Mouse (Mus musculus): ENCODE measurements around the gene Gm9837. TPM values are rescaled to one million over a fixed set of nuclear protein-coding genes. Genes with fewer than 3 reads are reported as not detected.
A peak's percentile ranks its signal among the peaks of the same experiment; 100 is the strongest.

Gene Gm9837
- polyA plus RNA-seq, 1 experiment from 2014 or later: not detected

- H3K27me3 ChIP-seq: peaks cover 42% of the 10 kb centered on the region
- peak overlapping the region; percentile 57; the same call in 1 of the 2 replicates for H3K4me2 ChIP-seq
- no peak overlapping the region for H3K4me3 ChIP-seq (replicated peaks)
- H3K9me3 ChIP-seq: 0 out of 2 replicates have a peak, but pooled peaks cover 4% of the 10 kb centered on the region
- no peak overlapping the region for H3K27ac ChIP-seq
- no peak for ATAC-seq (ENCODE audit: insufficient number of reproducible peaks, insufficient read depth, low FRiP score, low TSS enrichment, low read depth)
- WGBS: 46% methylated on average over 3 of the region's 3 CpGs
- no peaks in the 10 kb centered on the region for H3K36me3 ChIP-seq
- no peak overlapping the region for H3K9ac ChIP-seq (replicated peaks)
- H3K4me1 ChIP-seq (replicated peaks): peaks cover 14% of the 10 kb centered on the region
These were observed 16.1 kb upstream of the Gm9837 start for GRCm38 (mm10) chr11:53486351-53486750.

- H3K27ac ChIP-seq: no peak overlapping the region
- H3K9me3 ChIP-seq: 0 out of 2 replicates have a peak, but pooled peaks cover 4% of the 10 kb centered on the region
- no peak overlapping the region for H3K4me3 ChIP-seq (replicated peaks)
- H3K4me1 ChIP-seq (replicated peaks): peaks cover 14% of the 10 kb centered on the region
- peaks cover 48% of the 10 kb centered on the region for H3K27me3 ChIP-seq
- 45% methylated on average over 3 of the region's 3 CpGs for WGBS
- no peak overlapping the region for H3K9ac ChIP-seq (replicated peaks)
- H3K4me2 ChIP-seq: no peak overlapping the region
- H3K36me3 ChIP-seq: no peaks in the 10 kb centered on the region
- no peak for ATAC-seq (ENCODE audit: insufficient number of reproducible peaks, insufficient read depth, low FRiP score, low TSS enrichment, low read depth)
These were observed 15.4 kb upstream of the Gm9837 start for GRCm38 (mm10) chr11:53485719-53486118.

- no peak for ATAC-seq (ENCODE audit: insufficient number of reproducible peaks, insufficient read depth, low FRiP score, low TSS enrichment, low read depth)
- Histone ChIP-seq H3K4me3 (replicated peaks) (no peak overlapping the region), H3K27ac (no peak overlapping the region), H3K4me1 (replicated peaks) (peaks cover 31% of the 10 kb centered on the region), H3K36me3 (no peaks in the 10 kb centered on the region), H3K27me3 (peaks cover 72% of the 10 kb centered on the region), H3K9ac (replicated peaks) (no peak overlapping the region), H3K4me2 (no peak overlapping the region), H3K9me3 (0 out of 2 replicates have a peak, but pooled peaks cover 4% of the 10 kb centered on the region)
- WGBS: 77% methylated on average over 9 of the region's 9 CpGs
These were observed 13.0 kb upstream of the Gm9837 start for GRCm38 (mm10) chr11:53483159-53483891.

- peaks cover 18% of the 10 kb centered on the region for H3K4me1 ChIP-seq (replicated peaks)
- WGBS: 67% methylated on average over 4 of the region's 4 CpGs
- no peak overlapping the region for H3K4me3 ChIP-seq (replicated peaks)
- ATAC-seq (ENCODE audit: insufficient number of reproducible peaks, insufficient read depth, low FRiP score, low TSS enrichment, low read depth): no peak
- H3K36me3 ChIP-seq: no peaks in the 10 kb centered on the region
- H3K27ac ChIP-seq: no peak overlapping the region
- 0 out of 2 replicates have a peak, but pooled peaks cover 4% of the 10 kb centered on the region for H3K9me3 ChIP-seq
- H3K9ac ChIP-seq (replicated peaks): no peak overlapping the region
- peaks cover 68% of the 10 kb centered on the region for H3K27me3 ChIP-seq
- no peak overlapping the region for H3K4me2 ChIP-seq
These were observed 10.9 kb upstream of the Gm9837 start for GRCm38 (mm10) chr11:53481088-53481730.

GRCm38 (mm10) chr11:53479783-53480301, 9.6 kb upstream of the Gm9837 start, which contains the start of the genes Gm9945 and Sowaha:
Gene Gm9945 (plus strand): TSS chr11:53480166.
Gene Sowaha (minus strand): TSS chr11:53480274.
- Histone ChIP-seq H3K27me3 (peaks cover 76% of the 10 kb centered on the region), H3K36me3 (no peaks in the 10 kb centered on the region), H3K4me2 (peak within 1 kb of the TSS; percentile 79), H3K9me3 (no peaks in the 10 kb centered on the region), H3K27ac (no peak within 1 kb of the TSS), H3K4me1 (replicated peaks) (peaks cover 18% of the 10 kb centered on the region), H3K9ac (replicated peaks) (peak within 1 kb of the TSS; percentile 45; the same call in 1 of the 2 replicates), H3K4me3 (replicated peaks) (peak within 1 kb of the TSS; percentile 49)
- no peak for ATAC-seq (ENCODE audit: insufficient number of reproducible peaks, insufficient read depth, low FRiP score, low TSS enrichment, low read depth)
- 4% methylated on average over 40 of the region's 40 CpGs for WGBS

- 1% methylated on average over 62 of the region's 62 CpGs for WGBS
- Histone ChIP-seq H3K9me3 (no peaks in the 10 kb centered on the region), H3K4me1 (replicated peaks) (peaks cover 18% of the 10 kb centered on the region), H3K9ac (replicated peaks) (peak overlapping the region; percentile 45; the same call in 1 of the 2 replicates), H3K4me3 (replicated peaks) (peak overlapping the region; percentile 49), H3K36me3 (no peaks in the 10 kb centered on the region), H3K27me3 (peaks cover 82% of the 10 kb centered on the region), H3K27ac (no peak overlapping the region), H3K4me2 (peak overlapping the region; percentile 79)
- peak; percentile 57; the same call in 1 of the 2 replicates for ATAC-seq (ENCODE audit: insufficient number of reproducible peaks, insufficient read depth, low FRiP score, low TSS enrichment, low read depth)
These were observed 9.0 kb upstream of the Gm9837 start for GRCm38 (mm10) chr11:53479171-53479782.

GRCm38 (mm10) chr11:53478383-53479170, 8.3 kb upstream of the Gm9837 start:
- Histone ChIP-seq H3K36me3 (no peaks in the 10 kb centered on the region), H3K4me2 (peak overlapping the region; percentile 79), H3K27me3 (peaks cover 85% of the 10 kb centered on the region), H3K9me3 (no peaks in the 10 kb centered on the region), H3K4me3 (replicated peaks) (peak overlapping the region; percentile 49), H3K27ac (no peak overlapping the region), H3K9ac (replicated peaks) (peak overlapping the region; percentile 38; the same call in 1 of the 2 replicates), H3K4me1 (replicated peaks) (peaks cover 18% of the 10 kb centered on the region)
- ATAC-seq (ENCODE audit: insufficient number of reproducible peaks, insufficient read depth, low FRiP score, low TSS enrichment, low read depth): peak; percentile 28; the same call in 1 of the 2 replicates
- 7% methylated on average over 79 of the region's 79 CpGs for WGBS

- no peak overlapping the region for H3K4me3 ChIP-seq (replicated peaks)
- H3K9me3 ChIP-seq: no peaks in the 10 kb centered on the region
- 16% methylated on average over 7 of the region's 7 CpGs for whole genome bisulfite sequencing
- peaks cover 81% of the 10 kb centered on the region for H3K27me3 ChIP-seq
- no peak overlapping the region for H3K9ac ChIP-seq (replicated peaks)
- no peaks in the 10 kb centered on the region for H3K36me3 ChIP-seq
- H3K27ac ChIP-seq: no peak overlapping the region
- peaks cover 18% of the 10 kb centered on the region for H3K4me1 ChIP-seq (replicated peaks)
- H3K4me2 ChIP-seq: no peak overlapping the region
- no peak for ATAC-seq (ENCODE audit: insufficient number of reproducible peaks, insufficient read depth, low FRiP score, low TSS enrichment, low read depth)
These were observed 7.6 kb upstream of the Gm9837 start for GRCm38 (mm10) chr11:53477833-53478232.

- WGBS: 39% methylated on average over 8 of the region's 8 CpGs
- ATAC-seq (ENCODE audit: insufficient number of reproducible peaks, insufficient read depth, low FRiP score, low TSS enrichment, low read depth): no peak
- H3K4me2 ChIP-seq: no peak overlapping the region
- H3K27me3 ChIP-seq: peaks cover 74% of the 10 kb centered on the region
- no peaks in the 10 kb centered on the region for H3K36me3 ChIP-seq
- no peak overlapping the region for H3K27ac ChIP-seq
- no peaks in the 10 kb centered on the region for H3K9me3 ChIP-seq
- H3K9ac ChIP-seq (replicated peaks): no peak overlapping the region
- H3K4me3 ChIP-seq (replicated peaks): no peak overlapping the region
- H3K4me1 ChIP-seq (replicated peaks): peaks cover 26% of the 10 kb centered on the region
These were observed 5.3 kb upstream of the Gm9837 start for GRCm38 (mm10) chr11:53475620-53476019.

- H3K27me3 ChIP-seq: peaks cover 52% of the 10 kb centered on the region
- H3K27ac ChIP-seq: no peak overlapping the region
- H3K4me1 ChIP-seq (replicated peaks): peaks cover 14% of the 10 kb centered on the region
- no peak overlapping the region for H3K9ac ChIP-seq (replicated peaks)
- H3K4me2 ChIP-seq: no peak overlapping the region
- WGBS: 78% methylated on average over 3 of the region's 3 CpGs
- no peaks in the 10 kb centered on the region for H3K36me3 ChIP-seq
- ATAC-seq (ENCODE audit: insufficient number of reproducible peaks, insufficient read depth, low FRiP score, low TSS enrichment, low read depth): no peak
- H3K4me3 ChIP-seq (replicated peaks): no peak overlapping the region
- H3K9me3 ChIP-seq: no peaks in the 10 kb centered on the region
These were observed 2.4 kb upstream of the Gm9837 start for GRCm38 (mm10) chr11:53472709-53473108.
